Mouse (Mus musculus): ENCODE data around the gene Rnf144b.

Rnf144b gene

DNA sequence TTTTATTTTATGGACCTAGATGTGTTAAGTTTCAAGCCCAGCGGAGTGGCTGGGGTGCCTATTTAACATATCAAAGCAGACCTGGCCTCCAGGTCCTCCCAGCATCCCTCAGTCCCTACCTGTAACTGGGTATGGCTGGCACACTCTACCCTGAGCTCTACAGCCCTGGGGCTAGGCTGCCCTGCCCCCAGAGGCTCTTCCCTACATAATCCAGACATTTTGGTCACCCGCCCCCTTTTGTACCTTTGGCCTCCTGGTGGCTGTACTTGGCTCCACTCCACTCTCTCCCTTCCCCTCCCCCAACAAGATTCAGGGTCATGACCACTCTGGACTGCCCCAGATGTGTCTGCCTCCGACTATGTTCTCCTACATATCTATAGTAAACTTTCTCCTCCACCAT, 2.0 kb downstream of the Rnf144b start:
- no peak for DNase-seq (ENCODE audit: extremely low spot score, low spot score)

DNA sequence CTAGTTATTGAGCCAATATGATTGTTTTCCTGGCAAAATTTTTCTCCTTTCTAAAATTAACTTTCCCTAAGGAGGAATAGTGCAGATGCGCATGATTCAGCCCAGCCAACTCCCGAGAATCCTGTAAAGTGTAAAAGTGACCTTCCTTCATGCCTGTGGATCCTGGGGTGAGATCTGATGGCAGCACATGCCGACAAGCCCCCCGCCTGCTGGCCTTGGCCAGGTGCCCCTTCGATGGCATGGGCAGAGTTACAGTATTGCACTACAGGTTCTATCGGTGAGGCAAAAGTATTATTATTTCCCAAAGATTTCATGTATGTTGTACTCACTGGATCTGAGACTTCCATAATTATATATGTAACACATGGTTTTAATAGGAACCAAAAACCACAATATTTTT, 2.5 kb downstream of the Rnf144b start:
- DNase-seq (ENCODE audit: extremely low spot score, low spot score) = no peak

DNA sequence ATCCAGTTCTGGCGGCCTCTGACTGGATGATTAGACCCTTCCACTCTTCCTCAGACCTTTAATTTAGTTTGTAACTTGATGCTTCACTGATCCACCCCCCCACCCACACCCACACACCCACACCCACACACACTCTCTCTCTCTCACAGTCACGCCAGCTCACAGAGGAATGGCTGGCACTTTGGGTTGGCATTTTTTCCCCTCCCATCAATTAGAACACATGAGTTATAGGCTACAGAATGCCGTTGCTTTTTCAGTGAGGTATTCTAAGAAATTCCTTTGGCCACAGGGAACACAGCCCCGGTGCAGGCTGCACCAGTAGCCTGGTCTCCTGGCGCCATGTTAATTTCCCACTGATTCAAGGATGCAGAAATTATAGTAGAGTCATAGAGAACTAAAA, 3.1 kb downstream of the Rnf144b start:
- DNase-seq (ENCODE audit: extremely low spot score, low spot score) = no peak

DNA sequence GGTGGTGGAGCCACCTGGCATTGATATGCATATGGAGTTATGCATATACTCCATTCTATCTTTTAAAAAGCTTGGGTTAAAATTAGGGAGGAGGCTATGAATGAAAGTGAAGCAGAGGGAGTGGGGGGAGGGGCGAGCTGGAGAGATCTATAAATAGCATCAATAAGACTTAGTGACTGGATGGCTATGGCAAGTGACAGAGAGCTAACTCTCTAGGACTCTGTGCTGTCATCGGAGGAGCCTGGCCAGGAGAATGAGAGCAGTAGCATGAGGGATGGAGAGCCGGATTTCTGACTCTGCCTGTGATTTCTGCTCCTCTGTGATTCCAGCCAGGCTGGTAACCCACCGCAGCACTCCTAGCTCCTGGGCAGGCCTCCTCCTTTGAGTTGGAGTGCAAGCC, 6.6 kb downstream of the Rnf144b start:
- no peak for DNase-seq (ENCODE audit: extremely low spot score, low spot score)

DNA sequence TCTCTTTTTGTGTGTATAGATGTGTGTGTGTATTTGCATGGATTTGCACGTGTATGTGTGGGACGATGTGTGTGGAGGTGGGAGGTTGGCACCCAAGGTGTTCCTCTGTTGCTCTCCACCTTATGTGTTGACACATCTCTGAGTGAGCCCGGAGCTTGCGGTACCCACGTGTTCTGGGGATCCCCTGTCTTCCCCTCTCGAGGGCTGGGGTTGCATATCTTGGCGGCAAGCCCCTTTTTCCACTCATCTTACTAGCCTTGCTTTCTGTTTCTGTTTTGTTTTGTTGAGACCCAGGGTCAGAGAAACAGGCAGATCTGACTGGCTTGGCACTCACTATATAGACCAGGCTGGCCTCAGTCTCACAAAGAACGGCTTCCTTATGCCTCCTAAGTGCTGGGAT, 10.6 kb downstream of the Rnf144b start:
- no peak for DNase-seq (ENCODE audit: extremely low spot score, low spot score)

DNA sequence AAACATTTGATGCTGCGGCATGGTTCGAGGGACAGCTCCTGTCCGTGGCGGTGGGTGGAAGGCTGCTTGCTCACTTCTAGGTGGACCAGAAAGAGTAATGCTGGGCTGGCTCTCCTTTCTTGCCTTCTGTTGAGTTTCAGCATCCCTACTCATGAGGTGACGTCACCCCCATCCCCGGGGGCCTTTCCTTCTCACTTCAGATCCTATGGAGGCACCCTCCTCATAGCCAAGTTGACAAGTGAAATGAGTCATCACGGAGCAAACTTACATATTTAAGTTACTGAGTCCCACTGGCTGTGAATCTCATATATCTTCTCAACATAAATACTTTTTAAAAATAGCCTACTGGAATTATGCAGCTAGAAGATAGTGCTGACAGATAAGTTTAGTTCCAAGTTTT, 12.4 kb downstream of the Rnf144b start:
- DNase-seq (ENCODE audit: extremely low spot score, low spot score) = no peak

DNA sequence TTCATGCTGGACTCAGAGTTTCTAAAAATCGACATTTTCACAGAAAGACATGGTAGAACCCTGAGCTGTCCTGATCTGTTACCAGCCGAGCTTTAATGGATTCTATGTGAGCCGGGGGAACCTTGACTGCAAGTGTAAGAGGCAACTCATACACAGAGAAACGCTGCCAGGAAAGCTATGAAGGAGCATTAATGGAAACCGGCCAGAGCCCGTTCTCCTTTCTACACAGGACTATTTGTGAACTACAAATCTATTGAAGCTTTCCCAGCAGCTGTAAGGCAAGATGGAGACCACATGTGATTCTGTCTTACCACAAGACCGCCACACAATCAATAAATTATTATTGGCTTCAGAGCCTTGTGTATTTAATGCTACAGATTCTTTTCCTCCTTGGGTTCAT, 13.3 kb downstream of the Rnf144b start:
- DNase-seq (ENCODE audit: extremely low spot score, low spot score) = no peak

DNA sequence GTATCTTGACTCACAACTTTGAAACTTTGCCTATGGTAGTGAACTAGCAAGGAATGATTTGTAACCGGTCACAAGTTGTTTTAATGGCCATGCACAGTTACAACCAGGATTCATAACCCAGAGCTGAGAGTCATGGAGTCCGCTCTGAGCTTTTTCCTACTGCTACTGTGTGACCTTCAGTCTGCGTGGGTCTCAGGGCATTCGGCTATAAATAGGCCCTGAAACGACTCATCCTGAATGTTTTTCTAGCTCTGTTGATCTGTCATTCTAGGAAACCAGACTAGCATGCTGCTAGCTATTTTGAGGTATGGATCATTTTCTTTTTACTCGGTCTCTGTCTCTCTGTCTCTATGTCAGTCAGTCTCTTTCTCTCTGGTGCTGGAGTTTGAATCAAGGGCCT, 20.3 kb downstream of the Rnf144b start:
- no peak for DNase-seq (ENCODE audit: extremely low spot score, low spot score)

DNA sequence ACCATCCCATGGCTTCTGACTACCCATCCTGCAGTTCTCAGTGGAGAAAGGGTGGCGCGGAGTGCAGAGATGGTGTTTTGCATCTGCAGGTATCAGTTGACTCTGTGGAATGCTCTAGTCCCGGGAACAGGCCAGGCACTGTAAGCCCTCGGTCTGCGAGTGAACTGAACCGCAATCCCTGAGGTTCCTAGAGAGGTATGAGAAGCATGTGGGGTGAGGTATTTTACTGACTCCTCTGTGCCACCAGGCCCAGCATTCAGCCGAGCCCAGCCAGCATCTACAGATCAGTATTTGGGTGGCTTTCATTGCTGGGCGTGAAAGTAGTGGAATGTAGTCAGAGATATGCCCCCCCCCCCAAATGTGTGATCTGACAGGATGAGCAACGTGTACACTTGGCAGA, 23.5 kb downstream of the Rnf144b start:
- DNase-seq (ENCODE audit: extremely low spot score, low spot score) = no peak

DNA sequence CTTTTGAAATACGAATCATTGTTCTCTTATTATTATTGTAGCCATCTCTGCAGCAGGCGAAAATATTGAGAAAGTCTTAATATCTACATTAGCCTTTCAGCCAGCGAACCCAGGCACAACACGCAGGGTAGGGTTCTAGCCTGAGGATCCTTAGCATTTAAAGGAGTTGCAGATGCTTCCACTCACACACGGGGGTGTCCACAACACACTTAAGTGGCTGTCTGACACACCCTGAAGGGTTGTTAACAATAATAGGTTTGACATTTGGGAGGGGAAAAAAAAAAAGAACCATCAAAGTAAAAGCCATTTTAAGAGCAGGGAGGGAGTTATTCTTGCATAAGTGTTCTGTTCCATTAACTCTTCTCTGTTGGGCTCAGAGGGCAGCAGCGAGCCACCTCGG, 23.9 kb downstream of the Rnf144b start:
- DNase-seq (ENCODE audit: extremely low spot score, low spot score) = no peak

DNA sequence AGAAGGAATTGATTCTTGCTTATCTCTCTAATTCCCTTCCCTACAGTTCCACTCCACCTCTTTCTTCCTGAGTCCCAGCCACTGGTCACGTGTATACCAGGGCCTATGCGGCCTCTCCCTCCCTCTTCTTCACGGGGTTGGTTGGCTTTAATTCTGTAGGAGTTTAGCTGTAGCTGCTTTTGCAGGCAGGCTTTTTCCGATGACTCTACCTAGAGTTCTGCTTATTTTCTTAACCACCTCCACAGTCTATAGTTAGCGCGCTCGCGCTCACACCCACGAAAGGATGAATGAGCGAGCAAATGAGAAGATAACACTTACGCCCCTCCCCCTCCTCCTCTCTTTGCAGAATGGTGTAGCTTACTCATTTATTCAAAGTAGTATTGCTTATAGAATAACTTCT, 26.1 kb downstream of the Rnf144b start:
- DNase-seq (ENCODE audit: extremely low spot score, low spot score) = no peak

DNA sequence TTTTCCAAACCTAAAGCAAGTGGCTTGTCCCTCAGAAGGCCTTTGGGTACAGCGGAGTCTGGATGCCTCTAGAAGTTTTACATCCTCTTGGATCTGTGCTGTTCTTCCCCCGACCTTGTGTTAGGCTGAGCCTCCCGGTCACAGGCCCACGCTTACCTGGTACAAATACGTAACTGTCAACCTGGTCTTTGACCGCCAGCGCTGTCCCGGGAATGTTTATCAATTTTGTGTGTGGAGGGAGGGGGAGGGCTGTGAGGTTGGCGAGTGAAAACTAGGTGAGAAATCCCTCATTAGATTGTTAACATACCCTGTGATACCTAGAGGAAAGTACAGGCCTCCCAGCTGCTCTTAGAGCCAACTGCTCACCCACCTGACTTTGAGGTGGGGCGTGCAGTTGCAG, 27.5 kb downstream of the Rnf144b start:
- DNase-seq (ENCODE audit: extremely low spot score, low spot score) = no peak

DNA sequence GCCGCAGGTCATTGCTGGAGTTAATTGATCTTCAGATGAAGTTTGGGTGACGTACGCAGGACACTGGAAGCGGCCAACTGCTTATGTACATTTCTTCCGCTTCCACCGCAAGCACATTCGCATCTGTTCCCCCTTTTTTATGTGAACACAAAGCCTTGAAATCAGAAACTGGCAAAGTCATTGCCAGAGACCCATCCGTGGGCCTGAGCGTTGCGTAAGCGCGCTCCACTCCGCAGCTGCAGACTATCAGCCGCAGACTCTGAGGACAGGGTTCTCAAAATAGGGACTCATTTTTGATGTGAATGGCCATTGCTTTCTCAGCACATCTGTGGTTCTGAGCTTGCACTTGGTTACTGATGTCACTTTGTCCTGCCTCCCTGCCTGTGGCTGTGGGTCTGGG, 28.6 kb downstream of the Rnf144b start:
- DNase-seq (ENCODE audit: extremely low spot score, low spot score) = no peak

DNA sequence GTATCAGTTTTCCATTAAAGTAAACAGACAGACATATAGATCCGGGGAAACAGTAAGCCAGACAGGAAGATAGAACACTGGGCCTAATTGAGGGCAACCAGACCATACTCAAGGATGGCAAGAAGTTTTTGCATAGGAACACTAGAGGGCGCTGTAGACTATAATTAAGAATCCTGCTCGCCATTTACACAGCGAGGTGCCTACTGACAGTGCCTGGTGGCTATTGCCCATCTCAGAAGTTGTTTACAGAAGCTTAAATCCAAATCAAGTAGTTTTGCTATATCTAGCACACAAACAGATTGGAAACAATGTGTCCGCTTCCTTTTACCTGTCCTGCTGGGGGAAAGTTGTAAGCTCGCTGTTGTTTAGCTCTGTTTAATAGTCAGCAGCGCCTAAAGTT, 29.9 kb downstream of the Rnf144b start:
- DNase-seq (ENCODE audit: extremely low spot score, low spot score) = peak; percentile 39

DNA sequence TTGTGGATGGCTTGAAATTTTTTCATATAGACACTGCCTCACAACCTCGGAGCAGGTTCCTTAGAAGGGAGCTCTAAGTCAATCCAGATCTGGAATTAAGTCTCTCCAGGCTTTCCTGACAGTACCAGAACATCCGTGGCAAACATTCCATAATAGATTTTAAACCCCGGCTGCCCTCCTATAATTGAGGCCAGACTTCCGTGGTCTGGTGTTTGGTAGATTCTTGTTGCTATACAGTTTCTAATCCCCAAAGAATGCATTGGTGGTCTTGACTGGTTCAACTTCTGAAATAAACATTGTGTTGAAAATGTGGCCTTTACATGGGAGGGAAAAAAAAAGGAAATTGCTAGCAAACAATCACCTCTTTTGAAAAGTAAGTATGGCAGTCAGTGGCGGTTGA, 30.8 kb downstream of the Rnf144b start:
- no peak for DNase-seq (ENCODE audit: extremely low spot score, low spot score)

DNA sequence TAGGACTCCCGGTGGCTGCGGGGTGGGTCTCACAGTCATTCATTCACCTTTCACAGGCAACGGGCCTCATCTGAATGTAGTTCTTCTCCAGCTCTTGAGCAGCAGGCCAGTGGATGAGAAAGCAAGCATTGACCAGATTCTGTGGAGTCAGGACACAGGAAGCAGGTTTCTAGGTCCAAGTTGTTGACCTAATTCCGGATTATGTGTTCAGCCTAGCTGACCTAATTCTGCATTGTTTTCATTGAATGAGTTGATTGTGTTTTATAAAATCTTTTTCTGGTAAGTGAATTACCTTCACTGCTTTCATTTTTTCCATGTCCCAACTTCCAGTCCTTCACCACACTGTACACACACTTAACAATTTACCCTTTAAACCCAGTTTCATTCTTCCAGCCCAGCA, 32.4 kb downstream of the Rnf144b start:
- no peak for DNase-seq (ENCODE audit: extremely low spot score, low spot score)

DNA sequence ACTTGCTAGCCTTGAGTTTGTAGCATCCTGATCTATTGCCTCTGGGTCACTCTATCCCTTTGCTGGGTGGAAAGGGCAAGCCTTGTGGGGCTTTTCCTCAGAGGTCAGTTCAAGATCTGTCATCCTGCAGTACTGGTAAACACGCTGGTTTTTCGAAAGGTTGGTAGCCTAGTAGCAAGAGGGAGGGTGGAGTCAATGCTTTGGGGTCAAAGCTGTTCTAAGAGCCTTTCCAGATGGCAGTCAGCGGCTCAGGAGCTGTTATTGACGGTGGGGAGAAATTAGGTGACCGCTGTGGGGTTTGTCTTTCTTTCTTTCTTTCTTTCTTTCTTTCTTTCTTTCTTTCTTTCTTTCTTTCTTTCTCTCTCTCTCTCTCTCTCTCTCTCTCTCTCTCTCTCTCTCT, 34.4 kb downstream of the Rnf144b start:
- DNase-seq (ENCODE audit: extremely low spot score, low spot score) = no peak

DNA sequence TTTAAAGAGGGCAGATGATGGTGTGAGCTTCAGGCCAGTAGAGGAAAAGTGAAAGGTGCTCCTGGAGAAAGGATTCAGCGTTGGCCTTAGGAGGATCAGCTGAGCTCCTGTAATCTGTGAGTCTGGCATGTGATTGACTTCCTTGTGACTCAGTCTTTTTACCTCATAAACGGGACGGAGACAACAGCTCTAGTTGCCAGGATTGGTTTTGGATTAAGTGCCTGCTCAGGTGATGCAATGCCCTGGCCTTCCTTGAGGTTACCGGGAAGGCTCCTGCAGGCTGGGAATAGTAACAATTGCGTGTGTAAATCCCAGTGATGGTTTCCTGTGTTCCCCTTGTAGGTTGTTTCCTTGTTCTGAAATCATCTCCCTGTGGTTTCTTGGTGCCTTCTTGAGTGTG, 39.5 kb downstream of the Rnf144b start:
- DNase-seq (ENCODE audit: extremely low spot score, low spot score) = no peak

DNA sequence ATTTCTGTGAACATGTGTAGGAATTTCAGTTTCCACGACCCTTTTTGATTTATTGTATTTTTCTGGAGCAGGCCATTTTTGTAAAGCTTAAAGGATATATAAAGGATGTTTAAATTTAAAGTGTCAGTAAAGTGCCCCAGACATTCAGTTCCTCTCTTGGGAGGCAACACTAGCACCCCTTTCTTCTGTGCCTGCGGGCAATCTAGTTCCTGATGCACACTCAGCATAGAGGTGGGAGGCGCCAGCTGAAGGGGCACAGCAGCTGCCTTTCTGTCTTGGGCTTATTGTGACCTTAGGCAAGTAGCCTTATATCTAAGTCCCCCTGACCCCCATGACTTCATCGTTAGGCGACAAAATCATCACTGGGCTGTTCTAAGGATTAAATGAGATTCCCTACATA, 42.3 kb downstream of the Rnf144b start:
- DNase-seq (ENCODE audit: extremely low spot score, low spot score) = no peak

DNA sequence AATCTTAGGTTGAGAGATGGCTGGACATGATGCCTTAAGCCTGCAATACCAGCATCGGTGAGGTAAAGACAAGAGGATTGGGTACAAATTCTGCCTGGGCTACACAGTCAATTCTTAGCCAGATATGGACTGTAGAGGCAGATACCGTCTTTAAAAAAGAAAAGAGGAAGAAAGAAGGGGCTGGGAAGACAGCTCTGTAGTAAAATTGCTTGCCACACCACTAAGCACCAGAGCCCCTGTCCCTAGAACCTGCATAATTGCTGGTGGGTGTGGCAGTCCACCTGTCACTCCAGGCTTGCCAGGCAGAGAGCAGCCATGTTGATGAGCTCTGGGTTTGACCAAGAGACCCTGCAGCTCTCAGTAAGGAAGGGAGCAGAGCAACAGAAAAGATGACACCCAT, 42.8 kb downstream of the Rnf144b start:
- no peak for DNase-seq (ENCODE audit: extremely low spot score, low spot score)

DNA sequence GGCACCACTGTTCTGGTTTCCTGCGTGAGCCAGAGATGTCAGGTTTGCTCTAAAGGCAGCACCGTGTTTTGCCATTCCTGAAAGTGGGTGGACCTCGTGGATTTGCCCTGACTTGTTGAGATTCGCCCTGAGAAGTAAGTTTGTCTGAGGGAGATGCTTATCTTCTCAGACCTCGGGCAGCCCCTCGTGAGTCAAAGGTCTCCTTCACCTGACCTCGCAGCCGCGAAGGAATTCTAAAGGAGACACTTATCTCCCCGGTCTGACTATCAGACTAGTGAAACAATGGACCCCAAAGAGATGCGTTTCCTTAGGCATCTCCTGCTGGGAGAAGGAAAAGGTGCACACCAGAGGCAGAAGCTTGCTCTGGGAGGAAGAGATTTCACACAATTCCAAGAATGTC, 46.0 kb downstream of the Rnf144b start:
- DNase-seq (ENCODE audit: extremely low spot score, low spot score) = no peak

DNA sequence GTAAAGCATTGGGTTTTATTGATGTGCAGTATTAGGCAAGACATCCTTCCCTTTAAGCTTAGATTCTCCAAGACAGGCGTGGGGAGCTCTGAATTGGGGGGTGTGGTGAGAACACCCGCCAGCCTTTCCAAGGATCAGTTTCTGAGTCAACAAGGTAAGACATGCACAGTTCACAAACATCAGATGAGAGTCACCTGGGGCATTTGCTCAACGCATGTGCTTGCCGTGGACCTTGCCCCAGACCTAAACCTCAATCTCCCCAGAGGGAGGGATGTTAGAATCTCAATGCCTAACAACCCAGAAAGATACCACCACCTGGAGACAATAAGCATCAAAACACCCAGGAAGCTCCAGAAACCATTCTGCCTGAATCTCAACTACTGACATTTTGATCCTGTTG, 47.6 kb downstream of the Rnf144b start:
- no peak for DNase-seq (ENCODE audit: extremely low spot score, low spot score)

DNA sequence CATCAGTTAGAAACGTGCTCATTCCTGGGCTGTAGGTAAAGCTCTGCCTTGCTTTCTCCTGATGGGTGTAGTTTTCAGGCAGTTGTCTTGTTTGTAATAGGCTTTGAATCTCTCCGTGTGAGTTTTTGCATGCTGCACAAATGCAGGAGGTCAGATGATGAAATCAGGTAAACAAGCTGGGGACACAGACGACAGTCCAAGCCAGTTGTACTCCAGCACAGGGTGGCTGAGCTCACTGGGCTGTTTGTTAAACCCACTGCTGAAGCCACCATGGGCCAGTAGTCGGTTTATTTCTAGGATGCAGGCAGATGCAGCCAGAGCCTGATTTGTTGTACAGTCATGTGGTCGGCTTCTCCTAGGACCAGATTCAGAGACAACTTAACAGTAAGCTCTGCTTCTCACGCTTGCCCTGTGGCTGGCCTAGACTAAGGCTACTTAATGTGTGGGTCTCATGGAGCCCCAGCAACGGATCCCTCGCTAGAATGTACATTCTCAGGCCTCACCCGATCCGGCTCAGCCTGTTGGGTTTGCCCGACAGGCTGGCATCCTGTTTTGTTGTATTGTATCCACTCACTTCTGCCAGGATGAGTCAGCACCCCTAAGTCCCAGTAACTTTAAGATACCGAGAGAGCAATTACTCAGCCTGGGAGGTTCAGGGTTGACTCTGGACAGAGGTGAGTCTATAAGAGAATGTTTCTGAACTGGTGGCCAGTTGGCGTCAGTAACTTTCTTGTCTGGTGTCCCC, 48.5 kb downstream of the Rnf144b start:
- no peak for DNase-seq (ENCODE audit: extremely low spot score, low spot score)

DNA sequence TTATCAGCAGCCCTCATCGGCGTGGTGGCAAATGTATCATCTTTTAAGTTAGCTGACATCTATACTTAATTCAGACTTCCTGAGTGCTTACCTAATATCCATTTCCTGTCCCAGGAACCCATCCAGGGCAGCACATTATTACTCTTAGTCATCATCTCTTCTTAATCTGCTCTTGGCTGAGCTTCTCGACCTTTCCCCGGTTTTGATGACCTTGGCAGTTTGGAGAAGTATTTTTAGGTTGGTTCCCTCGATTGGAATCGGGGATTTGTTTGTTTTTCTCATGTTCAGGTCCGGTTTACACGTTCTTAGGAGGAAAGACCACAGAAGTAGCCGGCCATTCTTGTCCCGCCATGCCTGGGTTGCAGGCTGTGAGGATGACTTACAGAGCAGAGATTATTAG, 50.4 kb downstream of the Rnf144b start:
- DNase-seq (ENCODE audit: extremely low spot score, low spot score) = no peak

Data from neural tube, embryonic 10.5 days (tissue).